Mouse (Mus musculus): ENCODE data around the gene Vinac1.

GRCm38 (mm10) chr2:129020106-129020505 lies 27.9 kb downstream of the Vinac1 start:
- TF ChIP-seq ZKSCAN1 (IDR thresholded peaks at IDR 0.05; ENCODE audit: low read depth, low read length), result no peak
- no peak for TF ChIP-seq POLR2AphosphoS5 (IDR thresholded peaks at IDR 0.05; ENCODE audit: borderline replicate concordance, low read depth, low read length)
- no peak for TF ChIP-seq MYC (IDR thresholded peaks at IDR 0.05; ENCODE audit: low read depth, low read length)
- TF ChIP-seq CTCF (IDR thresholded peaks at IDR 0.05 in 2 of 3, conservative IDR thresholded peaks at IDR 0.05 in 1 of 3; ENCODE audit: control insufficient read depth in 1 of 3, insufficient read depth in 1 of 3, low read depth in 2 of 3, low read length in 3 of 3, poor library complexity in 1 of 3, severe bottlenecking in 1 of 3), result no peak
- TF ChIP-seq NRF1 (IDR thresholded peaks at IDR 0.05; ENCODE audit: insufficient read depth, low read depth, low read length, poor library complexity, severe bottlenecking), result no peak
- TF ChIP-seq ELF1 (IDR thresholded peaks at IDR 0.05; ENCODE audit: low read depth, low read length), result no peak
- TF ChIP-seq KAT2A (conservative IDR thresholded peaks at IDR 0.05; ENCODE audit: low read depth, low read length), result no peak
- TF ChIP-seq MAZ (IDR thresholded peaks at IDR 0.05; ENCODE audit: low read depth, low read length), result no peak
- no peak for TF ChIP-seq HCFC1 (IDR thresholded peaks at IDR 0.05; ENCODE audit: low read depth, low read length)

Measured in MEL (cell line).